Mouse (Mus musculus): ENCODE results near the gene Mau2. TPM values are rescaled to one million over a fixed set of nuclear protein-coding genes. Genes with fewer than 3 reads are reported as not detected.

Mau2 gene
- total RNA-seq, 1 experiment from 2014 or later: 30.5 TPM

DNA sequence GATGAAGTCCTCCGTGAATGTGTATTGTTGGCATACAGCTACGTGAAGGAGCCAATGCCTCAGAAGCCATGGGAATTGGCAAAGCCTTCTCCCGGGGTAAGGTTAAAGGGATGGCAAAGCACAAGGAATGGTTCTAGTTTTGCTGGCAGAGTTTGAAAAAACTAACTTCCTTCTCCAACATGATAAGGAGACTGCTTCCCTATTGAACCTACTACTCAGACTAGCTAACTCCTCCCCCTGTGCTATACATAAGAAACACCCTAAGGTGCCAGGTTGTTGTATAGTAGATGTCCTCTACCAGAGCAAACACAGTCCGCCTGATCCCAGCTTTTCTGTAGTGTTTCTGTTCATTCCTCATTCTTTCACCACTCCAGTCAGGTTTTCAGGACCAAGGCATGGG lies 64.1 kb downstream of the Mau2 start:
- ATAC-seq (replicated peaks; ENCODE audit: low read depth, poor library complexity, severe bottlenecking): no peak

DNA sequence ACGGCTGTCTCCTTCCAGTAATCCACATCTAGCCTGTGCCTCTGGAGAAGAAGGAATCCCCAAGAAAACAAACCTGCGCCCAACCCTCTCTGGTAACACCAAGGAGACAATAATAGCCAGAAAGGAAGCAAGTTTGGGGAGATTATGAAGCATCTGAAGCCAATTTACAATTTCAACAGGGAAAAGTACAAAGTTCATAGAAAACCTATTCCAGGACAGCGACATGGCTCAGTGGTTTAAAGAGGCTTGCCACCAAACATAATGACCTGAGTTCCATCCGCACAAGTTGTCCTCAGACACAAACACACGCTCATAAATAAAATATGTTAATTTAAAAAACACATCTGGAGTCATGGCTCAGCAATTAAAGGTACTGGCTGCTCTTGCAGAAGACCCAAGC lies 67.7 kb downstream of the Mau2 start:
- no peak for ATAC-seq (replicated peaks; ENCODE audit: low read depth, poor library complexity, severe bottlenecking)

DNA sequence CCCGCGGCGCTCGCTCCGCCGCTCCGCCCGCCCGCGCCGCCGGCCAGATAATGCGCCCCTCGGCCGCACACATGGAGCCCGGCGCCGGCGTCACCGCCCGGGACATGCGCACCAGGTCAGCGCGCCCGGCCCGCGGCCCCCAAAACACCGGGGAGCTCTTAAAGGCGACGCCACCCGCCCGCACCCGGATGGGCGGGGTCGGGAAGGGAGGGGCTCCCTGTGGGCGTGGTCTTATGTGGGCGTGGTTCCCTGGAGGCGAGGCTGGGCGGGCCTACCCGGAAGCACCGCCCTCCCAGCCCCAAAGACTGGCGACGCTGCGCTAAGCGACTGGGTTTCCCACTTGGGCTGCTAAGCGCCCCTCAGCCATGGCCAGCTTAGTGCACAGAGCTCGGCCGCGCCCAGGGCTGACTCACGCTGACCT lies 68.3 kb downstream of the Mau2 start:
- peak; percentile 93 for ATAC-seq (replicated peaks; ENCODE audit: low read depth, poor library complexity, severe bottlenecking)

GRCm38 (mm10) chr8:69973442-69974161 lies 68.9 kb downstream of the Mau2 start:
- peak; percentile 3; the same call in 1 of the 2 replicates for ATAC-seq (replicated peaks; ENCODE audit: low read depth, poor library complexity, severe bottlenecking)

- ATAC-seq (replicated peaks; ENCODE audit: low read depth, poor library complexity, severe bottlenecking): no peak
Observed at GRCm38 (mm10) chr8:69973063-69973441, 69.5 kb downstream of the Mau2 start.

- ATAC-seq (replicated peaks; ENCODE audit: low read depth, poor library complexity, severe bottlenecking): no peak
Observed at GRCm38 (mm10) chr8:69970880-69971279, 71.7 kb downstream of the Mau2 start.

DNA sequence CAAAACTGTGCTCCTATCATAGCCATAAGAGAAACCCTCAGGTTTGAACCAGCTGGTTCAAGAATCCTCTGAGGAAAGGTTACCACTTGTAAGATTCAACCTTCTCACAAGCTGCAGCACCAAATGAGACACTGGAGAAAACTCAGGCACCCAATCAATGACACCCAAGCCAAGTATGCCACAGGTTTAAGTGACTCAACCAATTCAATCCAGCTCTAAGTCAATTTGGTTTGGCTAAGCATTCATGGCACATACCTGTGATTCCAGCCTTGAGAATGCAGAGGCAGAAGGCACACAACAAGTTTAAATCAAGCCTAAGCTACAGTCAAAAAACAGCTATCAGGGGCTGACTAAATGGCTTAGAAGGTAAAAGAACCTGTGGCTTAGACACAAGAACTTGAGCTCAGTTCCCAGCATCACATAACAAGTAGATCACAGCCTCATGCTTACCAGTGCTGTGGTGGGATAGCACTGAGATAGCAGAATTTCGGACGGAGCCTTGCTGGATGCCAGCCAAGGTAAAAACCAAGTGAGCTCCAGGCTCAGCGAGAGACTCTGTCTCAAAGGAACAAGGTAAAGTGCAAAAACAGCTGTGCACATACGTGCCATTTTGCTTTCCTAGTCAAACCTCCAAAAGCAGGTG lies 75.1 kb downstream of the Mau2 start:
- ATAC-seq (replicated peaks; ENCODE audit: low read depth, poor library complexity, severe bottlenecking): no peak

Other genes with a start within 250 kb of the Mau2 start
- 26.0 and 27.0 TPM in 2 replicates for gene Gmip, start 234.1 kb downstream of the Mau2 start, total RNA-seq (2017)
- 1.4 and 1.5 TPM in 2 replicates for gene Lpar2, start 220.3 kb downstream of the Mau2 start, total RNA-seq (2017)
- gene Pbx4, start 210.2 kb downstream of the Mau2 start, total RNA-seq (2017): 14.2 and 15.3 TPM in 2 replicates
- gene Cilp2, start 155.0 kb downstream of the Mau2 start, total RNA-seq (2017): not detected in 2 replicates
- 1.2 TPM in 1 of 2 replicates, not detected in the other for gene Tssk6, start 140.6 kb downstream of the Mau2 start, total RNA-seq (2017)
- 82.1 and 100 TPM in 2 replicates for gene Ndufa13, start 140.2 kb downstream of the Mau2 start, total RNA-seq (2017)
- gene Yjefn3, start 140.0 kb downstream of the Mau2 start, total RNA-seq (2017): not detected in 2 replicates
- gene Gatad2a, start 46.4 kb downstream of the Mau2 start, total RNA-seq (2017): 86.7 and 90.0 TPM in 2 replicates
- 27.7 and 31.5 TPM in 2 replicates for gene Sugp1, start 79 bp upstream of the Mau2 start, total RNA-seq (2017)
- not detected in 2 replicates for gene Tm6sf2, start 30.2 kb upstream of the Mau2 start, total RNA-seq (2017)
- 0.24 TPM in 1 of 2 replicates, not detected in the other for gene Hapln4, start 40.7 kb upstream of the Mau2 start, total RNA-seq (2017)
- gene Ncan, start 78.1 kb upstream of the Mau2 start, total RNA-seq (2017): not detected in 2 replicates
- 9.0 and 9.2 TPM in 2 replicates for gene Nr2c2ap, start 88.6 kb upstream of the Mau2 start, total RNA-seq (2017)
- 5.5 and 16.5 TPM in 2 replicates for gene Rfxank, start 96.4 kb upstream of the Mau2 start, total RNA-seq (2017)
- 37.0 and 39.2 TPM in 2 replicates for gene Borcs8, start 96.8 kb upstream of the Mau2 start, total RNA-seq (2017)
- gene Mef2b, start 97.0 kb upstream of the Mau2 start, total RNA-seq (2017): not detected in 2 replicates
- gene Tmem161a, start 129.6 kb upstream of the Mau2 start, total RNA-seq (2017): 11.0 and 15.3 TPM in 2 replicates
- 4.1 and 4.7 TPM in 2 replicates for gene Slc25a42, start 169.6 kb upstream of the Mau2 start, total RNA-seq (2017)
- 42.8 and 55.3 TPM in 2 replicates for gene Sugp2, start 191.5 kb upstream of the Mau2 start, total RNA-seq (2017)
- 9.6 and 12.4 TPM in 2 replicates for gene Armc6, start 191.7 kb upstream of the Mau2 start, total RNA-seq (2017)
- gene Homer3, start 240.1 kb upstream of the Mau2 start, total RNA-seq (2017): 11.8 and 12.0 TPM in 2 replicates

Measured in common myeloid progenitor, adult 5-6 weeks (primary cell).